Mouse (Mus musculus) midbrain, embryonic 15.5 days (tissue): ENCODE data around the gene Amer2. TPM values are rescaled to one million over a fixed set of nuclear protein-coding genes. Genes with fewer than 3 reads are reported as not detected.
"Not testable (repeated sequence)": the region's sequence is repeated elsewhere in the genome, so short reads cannot be mapped to it uniquely, and the experiment has no call there.

ENCODE experiments used
- ATAC-seq: fragments of 200-750 bp; cut with Nextera tagmentation; replicated peaks from 2 replicates; pipeline ENCODE4 v1.8.0; 2017; ENCODE audit warnings: moderate TSS enrichment
- H3K27ac ChIP-seq: fragments of 300-500 bp; sonication (generic); 2 replicates; pipeline ENCODE4 v1.5.1; 2015; ENCODE audit warnings: mild to moderate bottlenecking, inconsistent platforms
- H3K27me3 ChIP-seq: fragments of 300-500 bp; sonication (generic); replicated peaks from 2 replicates; pipeline ENCODE4 v1.6.1; 2015; ENCODE audit warnings: inconsistent platforms
- H3K36me3 ChIP-seq: fragments of 300-500 bp; sonication (generic); replicated peaks from 2 replicates; pipeline ENCODE4 v1.6.1; 2015; ENCODE audit warnings: inconsistent platforms
- H3K4me1 ChIP-seq: fragments of 300-500 bp; sonication (generic); 2 replicates; pipeline ENCODE4 v1.6.1; 2015; ENCODE audit warnings: inconsistent platforms
- H3K4me2 ChIP-seq: fragments of 300-500 bp; sonication (generic); 2 replicates; pipeline ENCODE4 v1.6.1; 2015; ENCODE audit warnings: inconsistent platforms, mild to moderate bottlenecking, moderate library complexity
- H3K4me3 ChIP-seq: fragments of 300-500 bp; sonication (generic); 2 replicates; pipeline ENCODE4 v1.5.1; 2015; ENCODE audit warnings: mild to moderate bottlenecking, inconsistent platforms
- H3K9ac ChIP-seq: fragments of 300-500 bp; sonication (generic); 2 replicates; pipeline ENCODE4 v1.6.1; 2015; ENCODE audit warnings: mild to moderate bottlenecking, inconsistent platforms
- H3K9me3 ChIP-seq: fragments of 300-500 bp; sonication (generic); 2 replicates; pipeline ENCODE4 v1.6.1; 2016; ENCODE audit warnings: inconsistent platforms
- WGBS: fragments of 180-500 bp; shearing (Covaris S2); methylation state at CpG from one replicate; pipeline ENCODE4 v1.1.7; 2015; ENCODE audit warnings: mixed read lengths; 5-methylcytosine and 5-hydroxymethylcytosine counted together
- polyA plus RNA-seq: library from polyadenylated mRNA; unstranded; fragments of >200 nt; fragmentation: Nextera tagmentation; extraction: Ambion mirVana; gene quantifications from 2 replicates; pipeline ENCODE4 v1.2.1, GENCODE M21; 2015

The Amer2 gene
- 31.3 and 35.0 TPM in 2 replicates for polyA plus RNA-seq

GRCm38 (mm10) chr14:60372821-60373309, at the start of gene Amer2:
Gene Amer2, plus strand, starts transcription at chr14:60373259.
- no peak within 1 kb of the TSS for H3K9ac ChIP-seq
- H3K27ac ChIP-seq: no peak within 1 kb of the TSS
- no peak for ATAC-seq
- no peaks in the 10 kb centered on the region for H3K27me3 ChIP-seq
- no peaks in the 10 kb centered on the region for H3K36me3 ChIP-seq
- no peak within 1 kb of the TSS for H3K4me2 ChIP-seq
- H3K4me1 ChIP-seq: peaks cover 21% of the 10 kb centered on the region
- H3K4me3 ChIP-seq: no peak within 1 kb of the TSS
- H3K9me3 ChIP-seq: no peaks in the 10 kb centered on the region
- 43% methylated on average over 1 of the region's 1 CpGs for WGBS

GRCm38 (mm10) chr14:60340001-60340400, 33.1 kb upstream of the Amer2 start:
- H3K9ac ChIP-seq, H3K4me1 ChIP-seq, H3K4me3 ChIP-seq, H3K27me3 ChIP-seq, H3K27ac ChIP-seq, H3K4me2 ChIP-seq, H3K9me3 ChIP-seq, H3K36me3 ChIP-seq, ATAC-seq: not testable (repeated sequence)
- WGBS: 76% methylated on average over 5 of the region's 5 CpGs

GRCm38 (mm10) chr14:60340570-60340969, 32.5 kb upstream of the Amer2 start:
- Histone ChIP-seq H3K9me3 (no peaks in the 10 kb centered on the region), H3K9ac (no peak overlapping the region), H3K27ac (no peak overlapping the region), H3K4me2 (no peak overlapping the region), H3K27me3 (no peaks in the 10 kb centered on the region), H3K36me3 (no peaks in the 10 kb centered on the region), H3K4me1 (no peaks in the 10 kb centered on the region), H3K4me3 (no peak overlapping the region)
- 84% methylated on average over 4 of the region's 4 CpGs for WGBS
- ATAC-seq: no peak

- H3K36me3 ChIP-seq: no peaks in the 10 kb centered on the region
- no peaks in the 10 kb centered on the region for H3K4me1 ChIP-seq
- no peak for ATAC-seq
- WGBS: 94% methylated on average over 6 of the region's 6 CpGs
- no peak overlapping the region for H3K9ac ChIP-seq
- no peaks in the 10 kb centered on the region for H3K27me3 ChIP-seq
- H3K27ac ChIP-seq: no peak overlapping the region
- H3K9me3 ChIP-seq: no peaks in the 10 kb centered on the region
- no peak overlapping the region for H3K4me3 ChIP-seq
- no peak overlapping the region for H3K4me2 ChIP-seq
Measured at GRCm38 (mm10) chr14:60345326-60345876, 27.7 kb upstream of the Amer2 start.

- no peaks in the 10 kb centered on the region for H3K9me3 ChIP-seq
- no peak overlapping the region for H3K9ac ChIP-seq
- no peak overlapping the region for H3K4me3 ChIP-seq
- no peaks in the 10 kb centered on the region for H3K36me3 ChIP-seq
- H3K27ac ChIP-seq: no peak overlapping the region
- H3K4me1 ChIP-seq: peaks cover 13% of the 10 kb centered on the region
- H3K4me2 ChIP-seq: no peak overlapping the region
- WGBS: 86% methylated on average over 5 of the region's 5 CpGs
- ATAC-seq: no peak
- H3K27me3 ChIP-seq: no peaks in the 10 kb centered on the region
Measured at GRCm38 (mm10) chr14:60358347-60358746, 14.7 kb upstream of the Amer2 start.

GRCm38 (mm10) chr14:60361380-60362212, 11.5 kb upstream of the Amer2 start:
- H3K36me3 ChIP-seq: no peaks in the 10 kb centered on the region
- peaks cover 13% of the 10 kb centered on the region for H3K4me1 ChIP-seq
- no peak overlapping the region for H3K4me3 ChIP-seq
- no peaks in the 10 kb centered on the region for H3K9me3 ChIP-seq
- no peaks in the 10 kb centered on the region for H3K27me3 ChIP-seq
- no peak for ATAC-seq
- H3K9ac ChIP-seq: no peak overlapping the region
- WGBS: 22% methylated on average over 9 of the region's 9 CpGs
- H3K27ac ChIP-seq: peak overlapping the region; percentile 43; the same call in 1 of the 2 replicates
- no peak overlapping the region for H3K4me2 ChIP-seq

- Histone ChIP-seq H3K9me3 (no peaks in the 10 kb centered on the region), H3K4me3 (no peak overlapping the region), H3K27me3 (no peaks in the 10 kb centered on the region), H3K4me2 (no peak overlapping the region), H3K9ac (no peak overlapping the region), H3K36me3 (no peaks in the 10 kb centered on the region), H3K27ac (no peak overlapping the region), H3K4me1 (peaks cover 20% of the 10 kb centered on the region)
- 42% methylated on average over 1 of the region's 1 CpGs for WGBS
- ATAC-seq: no peak
Measured at GRCm38 (mm10) chr14:60366729-60367128, 6.3 kb upstream of the Amer2 start.

GRCm38 (mm10) chr14:60368769-60369666, 4.0 kb upstream of the Amer2 start:
- Histone ChIP-seq H3K9ac (no peak overlapping the region), H3K36me3 (no peaks in the 10 kb centered on the region), H3K27me3 (no peaks in the 10 kb centered on the region), H3K4me3 (no peak overlapping the region), H3K4me2 (no peak overlapping the region), H3K27ac (no peak overlapping the region), H3K9me3 (no peaks in the 10 kb centered on the region), H3K4me1 (peaks cover 13% of the 10 kb centered on the region; the same call in 1 of the 2 replicates)
- WGBS: 31% methylated on average over 9 of the region's 9 CpGs
- ATAC-seq: peak; percentile 34

- 48% methylated on average over 5 of the region's 5 CpGs for WGBS
- no peaks in the 10 kb centered on the region for H3K36me3 ChIP-seq
- no peak overlapping the region for H3K4me2 ChIP-seq
- H3K27ac ChIP-seq: no peak overlapping the region
- no peak overlapping the region for H3K4me3 ChIP-seq
- H3K9me3 ChIP-seq: no peaks in the 10 kb centered on the region
- H3K4me1 ChIP-seq: peaks cover 13% of the 10 kb centered on the region; the same call in 1 of the 2 replicates
- H3K9ac ChIP-seq: no peak overlapping the region
- no peaks in the 10 kb centered on the region for H3K27me3 ChIP-seq
- ATAC-seq: peak; percentile 48
Measured at GRCm38 (mm10) chr14:60369667-60370315, 3.3 kb upstream of the Amer2 start.

- peak overlapping the region; percentile 89 for H3K4me2 ChIP-seq
- 58% methylated on average over 2 of the region's 2 CpGs for WGBS
- peak overlapping the region; percentile 98 for H3K27ac ChIP-seq
- H3K9me3 ChIP-seq: no peaks in the 10 kb centered on the region
- H3K36me3 ChIP-seq: no peaks in the 10 kb centered on the region
- peak overlapping the region; percentile 64; the same call in 1 of the 2 replicates for H3K4me3 ChIP-seq
- no peaks in the 10 kb centered on the region for H3K27me3 ChIP-seq
- H3K9ac ChIP-seq: no peak overlapping the region; the same call in 1 of the 2 replicates
- ATAC-seq: peak; percentile 15; the same call in 1 of the 2 replicates
- H3K4me1 ChIP-seq: peaks cover 30% of the 10 kb centered on the region
Measured at GRCm38 (mm10) chr14:60377107-60377506, 4.0 kb downstream of the Amer2 start.

GRCm38 (mm10) chr14:60377546-60377945, 4.5 kb downstream of the Amer2 start:
- Histone ChIP-seq H3K9ac (peak overlapping the region; percentile 95), H3K4me1 (peaks cover 33% of the 10 kb centered on the region), H3K9me3 (no peaks in the 10 kb centered on the region), H3K27me3 (no peaks in the 10 kb centered on the region), H3K4me2 (peak overlapping the region; percentile 89), H3K27ac (peak overlapping the region; percentile 98), H3K36me3 (no peaks in the 10 kb centered on the region), H3K4me3 (peak overlapping the region; percentile 64)
- peak; percentile 70 for ATAC-seq
- 7% methylated on average over 10 of the region's 10 CpGs for WGBS
